ENCODE assay signal across 8 mouse cellular contexts in the genomic region with DNA sequence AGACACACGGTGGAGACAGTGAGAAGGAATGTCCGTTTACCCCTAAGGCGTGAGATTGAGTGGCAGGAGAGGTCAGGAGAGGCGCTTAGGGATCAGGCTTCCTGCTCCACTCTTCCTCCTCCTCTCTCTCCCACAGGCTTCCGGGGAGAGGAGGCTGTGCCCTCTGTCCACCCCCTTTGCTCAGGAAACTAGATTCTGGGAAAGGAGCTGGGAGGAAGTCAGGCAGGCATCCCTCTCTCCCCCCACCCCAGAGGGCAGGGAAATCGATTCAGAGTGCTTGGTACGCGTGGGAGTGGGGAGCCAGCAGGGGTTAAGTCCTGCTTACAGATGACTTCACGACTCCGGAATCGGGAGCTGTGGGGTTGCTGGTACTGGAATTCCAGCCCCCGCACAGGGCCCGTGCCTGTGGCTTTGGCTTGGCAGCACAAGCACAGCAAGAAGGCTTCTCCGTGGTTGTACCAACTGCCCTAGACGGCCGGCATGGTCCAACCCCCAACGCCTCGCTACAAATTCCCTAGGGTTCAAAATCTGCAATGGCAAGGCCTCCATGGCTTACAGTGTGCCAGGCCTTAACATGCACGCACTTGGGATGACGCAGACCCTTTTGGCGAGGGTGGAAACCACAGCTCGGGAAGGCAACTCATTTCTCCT. TPM values are rescaled to one million over a fixed set of nuclear protein-coding genes. Genes with fewer than 3 reads are reported as not detected.
DNase-seq lines count a peak whose midpoint lies in the region; ATAC-seq and TF ChIP-seq lines count a peak whose summit lies in the region.

No protein-coding gene starts in this region.

- ATAC-seq in megakaryocyte-erythroid progenitor cell, adult 5-6 weeks (replicated peaks; ENCODE audit: low FRiP score, low TSS enrichment, poor library complexity, severe bottlenecking), result no peak
- no peak for ATAC-seq in midbrain, embryonic 13.5 days

- no peak for TF ChIP-seq POLR2A in lung, adult 2 months (IDR thresholded peaks at IDR 0.05; ENCODE audit: borderline replicate concordance, extremely low read depth, low read depth, low read length)
- TF ChIP-seq POLR2A in small intestine, adult 2 months (IDR thresholded peaks at IDR 0.05; ENCODE audit: low read depth, low read length), result no peak

- H3K4me3 ChIP-seq in lung, adult 2 months (replicated peaks; ENCODE audit: extremely low read depth, low read depth, low read length), result no peak overlapping the region
- peak overlapping the region; percentile 34 for H3K4me3 ChIP-seq in small intestine, adult 2 months (ENCODE audit: low read depth, low read length)
- H3K4me3 ChIP-seq in midbrain, embryonic 13.5 days (replicated peaks), result no peak overlapping the region

- H3K27ac ChIP-seq in small intestine, adult 2 months (ENCODE audit: insufficient read depth, low read depth, low read length), result peak overlapping the region; percentile 98
- no peak overlapping the region for H3K27ac ChIP-seq in midbrain, embryonic 13.5 days

- WGBS in lung, adult 2 months, result 23% methylated on average over 22 of the region's 22 CpGs
- WGBS in small intestine, adult 2 months, result 11% methylated on average over 22 of the region's 22 CpGs
- 44% methylated on average over 22 of the region's 22 CpGs for WGBS in midbrain, embryonic 13.5 days

- H3K36me3 ChIP-seq in small intestine, adult 2 months (ENCODE audit: control insufficient read depth, insufficient read depth, low read length), result peaks cover 34% of the 10 kb centered on the region
- H3K36me3 ChIP-seq in midbrain, embryonic 13.5 days, result no peaks in the 10 kb centered on the region

- peak; percentile 49 to 71 for DNase-seq in lung, adult 18-20 months
- no peak for DNase-seq in lung, adult 2 months
- peak; percentile 39 to 45 for DNase-seq in heart, adult 18-20 months
- peak; percentile 62 for DNase-seq in kidney, postnatal 10 days
- DNase-seq in cerebellum, postnatal 10 days, result no peak

- H3K9me3 ChIP-seq in midbrain, embryonic 13.5 days, result no peaks in the 10 kb centered on the region

- H3K9ac ChIP-seq in midbrain, embryonic 13.5 days (replicated peaks), result no peak overlapping the region

- H3K27me3 ChIP-seq in small intestine, adult 2 months (ENCODE audit: control insufficient read depth, insufficient read depth, low read length), result no peaks in the 10 kb centered on the region
- no peaks in the 10 kb centered on the region for H3K27me3 ChIP-seq in midbrain, embryonic 13.5 days

- H3K4me2 ChIP-seq in midbrain, embryonic 13.5 days (replicated peaks), result no peak overlapping the region

- peaks cover 21% of the 10 kb centered on the region for H3K4me1 ChIP-seq in lung, adult 2 months (ENCODE audit: control insufficient read depth, insufficient read depth, low read length)
- peaks cover 50% of the 10 kb centered on the region for H3K4me1 ChIP-seq in small intestine, adult 2 months (ENCODE audit: control insufficient read depth, insufficient read depth, insufficient read length, low read length)
- H3K4me1 ChIP-seq in midbrain, embryonic 13.5 days (replicated peaks), result no peaks in the 10 kb centered on the region

- no peak for TF ChIP-seq CTCF in lung, adult 2 months (IDR thresholded peaks at IDR 0.05; ENCODE audit: insufficient read depth, low read length)
- TF ChIP-seq CTCF in small intestine, adult 2 months (IDR thresholded peaks at IDR 0.05; ENCODE audit: extremely low read depth, insufficient read length, insufficient replicate concordance, low read depth, low read length), result no peak

RNA-seq across cellular contexts. Expression of gene Sdc4, which starts 11.0 kb away (rescaled TPM):
- polyA plus RNA-seq in lung, adult 2 months (2012; rRNA removed), result 75.1 and 91.1 TPM in 2 replicates
- total RNA-seq in heart, adult 18-20 months (2021), result 10 to 100 TPM; 18.7 to 34.2 TPM
- 21.3 and 52.2 TPM in 2 replicates for polyA plus RNA-seq in small intestine, adult 2 months (2012; rRNA removed)
- total RNA-seq in megakaryocyte-erythroid progenitor cell, adult 5-6 weeks (2014; fragmentation: Nextera tagmentation), result 1.0 and 5.3 TPM in 2 replicates
- 0.23 and 1.3 TPM in 2 replicates for total RNA-seq in megakaryocyte-erythroid progenitor cell, adult 5-6 weeks (2017)
- polyA plus RNA-seq in midbrain, embryonic 13.5 days (2015; fragmentation: Nextera tagmentation; extraction: Ambion mirVana), result 6.5 and 7.3 TPM in 2 replicates

RNA-seq across cellular contexts. Expression of gene Sys1, which starts 24.1 kb away (rescaled TPM):
- 89.8 and 133 TPM in 2 replicates for polyA plus RNA-seq in lung, adult 2 months (2012; rRNA removed)
- total RNA-seq in heart, adult 18-20 months (2021), result 10 to 100 TPM; 23.0 to 23.1 TPM
- 187 and 276 TPM in 2 replicates for polyA plus RNA-seq in small intestine, adult 2 months (2012; rRNA removed)
- 25.7 and 26.7 TPM in 2 replicates for total RNA-seq in megakaryocyte-erythroid progenitor cell, adult 5-6 weeks (2014; fragmentation: Nextera tagmentation)
- 10.9 and 16.0 TPM in 2 replicates for total RNA-seq in megakaryocyte-erythroid progenitor cell, adult 5-6 weeks (2017)
- polyA plus RNA-seq in midbrain, embryonic 13.5 days (2015; fragmentation: Nextera tagmentation; extraction: Ambion mirVana), result 77.6 and 81.1 TPM in 2 replicates

RNA-seq across cellular contexts. Expression of gene Matn4, which starts 27.7 kb away (rescaled TPM):
- polyA plus RNA-seq in lung, adult 2 months (2012; rRNA removed), result 78.0 and 80.1 TPM in 2 replicates
- total RNA-seq in heart, adult 18-20 months (2021), result under 1 TPM; 0.36 to 0.45 TPM
- 0.49 and 2.7 TPM in 2 replicates for polyA plus RNA-seq in small intestine, adult 2 months (2012; rRNA removed)
- not detected in 2 replicates for total RNA-seq in megakaryocyte-erythroid progenitor cell, adult 5-6 weeks (2014; fragmentation: Nextera tagmentation)
- 0.09 TPM in 1 of 2 replicates, not detected in the other for total RNA-seq in megakaryocyte-erythroid progenitor cell, adult 5-6 weeks (2017)
- polyA plus RNA-seq in midbrain, embryonic 13.5 days (2015; fragmentation: Nextera tagmentation; extraction: Ambion mirVana), result 0.26 and 0.39 TPM in 2 replicates

RNA-seq across cellular contexts. Expression of gene Gm20458, which starts 28.1 kb away (rescaled TPM):
- polyA plus RNA-seq in lung, adult 2 months (2012; rRNA removed), result 47.7 and 52.2 TPM in 2 replicates
- total RNA-seq in heart, adult 18-20 months (2021), result 10 to 100 TPM in 1 of 2 experiments, 1 to 10 TPM in 1; 3.7 to 11.1 TPM
- polyA plus RNA-seq in small intestine, adult 2 months (2012; rRNA removed), result 35.0 and 79.8 TPM in 2 replicates
- total RNA-seq in megakaryocyte-erythroid progenitor cell, adult 5-6 weeks (2014; fragmentation: Nextera tagmentation), result not detected in 2 replicates
- total RNA-seq in megakaryocyte-erythroid progenitor cell, adult 5-6 weeks (2017), result not detected in 2 replicates
- 4.5 and 5.2 TPM in 2 replicates for polyA plus RNA-seq in midbrain, embryonic 13.5 days (2015; fragmentation: Nextera tagmentation; extraction: Ambion mirVana)

RNA-seq across cellular contexts. Expression of gene Rbpjl, which starts 29.7 kb away (rescaled TPM):
- polyA plus RNA-seq in lung, adult 2 months (2012; rRNA removed), result 86.8 and 101 TPM in 2 replicates
- total RNA-seq in heart, adult 18-20 months (2021), result not detected
- 0.19 and 127 TPM in 2 replicates for polyA plus RNA-seq in small intestine, adult 2 months (2012; rRNA removed)
- total RNA-seq in megakaryocyte-erythroid progenitor cell, adult 5-6 weeks (2014; fragmentation: Nextera tagmentation), result not detected in 2 replicates
- not detected in 2 replicates for total RNA-seq in megakaryocyte-erythroid progenitor cell, adult 5-6 weeks (2017)
- polyA plus RNA-seq in midbrain, embryonic 13.5 days (2015; fragmentation: Nextera tagmentation; extraction: Ambion mirVana), result not detected in 2 replicates

Comparison
In these comparisons a context has a peak if more than half of its experiments do, and no peak if none do; other contexts are left out.
1. DNase-seq: peak in lung, adult 18-20 months (2 of 2), heart, adult 18-20 months (2 of 2) and kidney, postnatal 10 days (single experiment); none in lung, adult 2 months (single experiment) and cerebellum, postnatal 10 days (0 of 2).
2. RNA of gene Matn4, which starts 27.7 kb away (polyA plus RNA-seq): 78.0 to 80.1 TPM in lung, adult 2 months; 0.49 to 2.7 TPM in small intestine, adult 2 months and 0.26 to 0.39 TPM in midbrain, embryonic 13.5 days; every median in the first group is over 10 times any median in the second.